Mouse (Mus musculus): ENCODE measurements at regions not wholly inside any gene's neighbourhood (a gene's known extent, or its start where the extent isn't known, plus 50 kb on each side); places are given as distances from the start of the nearest gene placed in this dataset.

DNA sequence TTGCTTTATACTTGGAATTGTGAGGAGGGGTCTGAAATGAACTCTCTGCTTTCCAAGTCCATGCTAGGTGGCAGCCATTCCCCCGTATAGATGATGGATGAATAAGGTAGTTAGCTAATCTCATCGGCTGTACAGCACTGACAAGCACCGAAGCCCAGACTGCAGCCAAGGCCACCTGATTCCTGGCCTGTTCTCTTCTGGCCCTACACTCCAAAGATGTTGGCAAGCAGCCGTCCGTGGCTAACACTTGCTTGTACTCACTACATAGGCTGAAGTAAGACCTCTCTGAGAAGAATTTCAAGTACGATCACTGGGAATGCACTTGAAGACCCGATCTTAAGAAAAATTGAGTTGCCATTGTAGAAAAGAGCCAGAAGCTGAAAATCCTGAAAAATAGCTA is 427.2 kb upstream of the Gcfc2 start:
- H3K4me1 ChIP-seq (ENCODE audit: control insufficient read depth, insufficient read depth, low read length), result no peaks in the 10 kb centered on the region
- no peak overlapping the region for H3K4me3 ChIP-seq (ENCODE audit: low read length)
- no peak for ATAC-seq (ENCODE audit: low FRiP score, low TSS enrichment)
- H3K4me2 ChIP-seq (replicated peaks; ENCODE audit: low read depth, low read length), result no peak overlapping the region
- no peaks in the 10 kb centered on the region for H3K9me3 ChIP-seq (ENCODE audit: control insufficient read depth, low read length)
- 94% methylated on average over 7 of the region's 7 CpGs for WGBS
- H3K27me3 ChIP-seq (ENCODE audit: control insufficient read depth, insufficient read depth, low read length), result no peaks in the 10 kb centered on the region
- H3K27ac ChIP-seq (ENCODE audit: low read depth, low read length), result no peak overlapping the region
- no peak overlapping the region for H3K9ac ChIP-seq (ENCODE audit: low read depth, low read length)
- no peaks in the 10 kb centered on the region for H3K36me3 ChIP-seq (ENCODE audit: control insufficient read depth, insufficient read depth, low read length)

DNA sequence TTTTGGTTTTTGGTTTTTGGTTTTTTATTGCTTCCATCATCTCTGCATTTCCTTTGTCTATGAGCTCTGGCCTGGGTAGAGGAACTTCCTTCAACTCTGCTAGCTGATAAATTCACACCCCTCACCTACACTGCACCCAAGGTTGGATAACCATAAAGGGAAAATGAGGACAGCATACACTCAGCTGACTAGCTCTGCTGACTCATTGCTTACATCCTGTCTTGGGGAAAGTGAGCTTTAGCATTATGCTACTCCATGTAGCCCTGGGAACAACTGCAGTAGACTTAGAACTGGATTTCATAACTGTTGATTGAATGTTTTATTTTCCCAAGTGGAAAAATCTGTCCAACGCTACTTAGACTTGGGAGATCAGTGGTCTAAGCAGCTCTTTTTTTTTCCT is 406.3 kb upstream of the Gcfc2 start:
- H3K4me1 ChIP-seq (ENCODE audit: control insufficient read depth, insufficient read depth, low read length), result no peaks in the 10 kb centered on the region
- H3K27ac ChIP-seq (ENCODE audit: low read depth, low read length), result no peak overlapping the region
- no peak overlapping the region for H3K4me3 ChIP-seq (ENCODE audit: low read length)
- H3K27me3 ChIP-seq (ENCODE audit: control insufficient read depth, insufficient read depth, low read length), result no peaks in the 10 kb centered on the region
- no peak overlapping the region for H3K4me2 ChIP-seq (replicated peaks; ENCODE audit: low read depth, low read length)
- no peaks in the 10 kb centered on the region for H3K36me3 ChIP-seq (ENCODE audit: control insufficient read depth, insufficient read depth, low read length)
- WGBS, result 79% methylated on average over 1 of the region's 1 CpGs
- ATAC-seq (ENCODE audit: low FRiP score, low TSS enrichment), result no peak
- no peaks in the 10 kb centered on the region for H3K9me3 ChIP-seq (ENCODE audit: control insufficient read depth, low read length)
- no peak overlapping the region for H3K9ac ChIP-seq (ENCODE audit: low read depth, low read length)

GRCm38 (mm10) chr6:81562260-81562659 is 361.2 kb upstream of the Gcfc2 start:
- no peak overlapping the region for H3K9ac ChIP-seq (ENCODE audit: low read depth, low read length)
- no peaks in the 10 kb centered on the region for H3K36me3 ChIP-seq (ENCODE audit: control insufficient read depth, insufficient read depth, low read length)
- no peak overlapping the region for H3K27ac ChIP-seq (ENCODE audit: low read depth, low read length)
- no peaks in the 10 kb centered on the region for H3K9me3 ChIP-seq (ENCODE audit: control insufficient read depth, low read length)
- H3K4me1 ChIP-seq (ENCODE audit: control insufficient read depth, insufficient read depth, low read length), result no peaks in the 10 kb centered on the region
- H3K27me3 ChIP-seq (ENCODE audit: control insufficient read depth, insufficient read depth, low read length), result no peaks in the 10 kb centered on the region
- ATAC-seq (ENCODE audit: low FRiP score, low TSS enrichment), result no peak
- no peak overlapping the region for H3K4me3 ChIP-seq (ENCODE audit: low read length)
- 62% methylated on average over 2 of the region's 2 CpGs for WGBS
- no peak overlapping the region for H3K4me2 ChIP-seq (replicated peaks; ENCODE audit: low read depth, low read length)

DNA sequence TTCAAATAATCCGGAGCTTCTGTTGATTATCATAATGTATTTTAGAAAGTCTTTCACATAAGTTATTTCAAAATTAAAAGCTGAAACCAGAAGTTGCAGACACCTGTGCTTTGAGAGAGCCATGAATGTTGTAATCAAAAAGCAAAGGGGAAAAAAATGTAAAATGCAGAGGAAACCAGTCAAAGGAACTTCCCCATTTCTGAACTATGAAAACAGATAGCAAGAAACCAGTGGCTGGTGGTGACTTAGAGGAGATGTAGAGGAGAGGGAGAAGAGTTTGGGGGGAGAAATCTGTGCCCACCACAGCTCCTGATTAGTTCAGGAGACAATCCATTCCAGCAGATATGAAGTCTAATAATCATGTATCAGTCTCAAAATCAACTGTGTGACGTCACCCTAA is 360.3 kb upstream of the Gcfc2 start:
- Histone ChIP-seq H3K36me3 (ENCODE audit: control insufficient read depth, insufficient read depth, low read length) (no peaks in the 10 kb centered on the region), H3K9ac (ENCODE audit: low read depth, low read length) (no peak overlapping the region), H3K27ac (ENCODE audit: low read depth, low read length) (no peak overlapping the region), H3K4me3 (ENCODE audit: low read length) (no peak overlapping the region), H3K4me1 (ENCODE audit: control insufficient read depth, insufficient read depth, low read length) (no peaks in the 10 kb centered on the region), H3K9me3 (ENCODE audit: control insufficient read depth, low read length) (no peaks in the 10 kb centered on the region), H3K27me3 (ENCODE audit: control insufficient read depth, insufficient read depth, low read length) (no peaks in the 10 kb centered on the region), H3K4me2 (replicated peaks; ENCODE audit: low read depth, low read length) (no peak overlapping the region)
- no peak for ATAC-seq (ENCODE audit: low FRiP score, low TSS enrichment)
- WGBS, result 86% methylated on average over 2 of the region's 2 CpGs

DNA sequence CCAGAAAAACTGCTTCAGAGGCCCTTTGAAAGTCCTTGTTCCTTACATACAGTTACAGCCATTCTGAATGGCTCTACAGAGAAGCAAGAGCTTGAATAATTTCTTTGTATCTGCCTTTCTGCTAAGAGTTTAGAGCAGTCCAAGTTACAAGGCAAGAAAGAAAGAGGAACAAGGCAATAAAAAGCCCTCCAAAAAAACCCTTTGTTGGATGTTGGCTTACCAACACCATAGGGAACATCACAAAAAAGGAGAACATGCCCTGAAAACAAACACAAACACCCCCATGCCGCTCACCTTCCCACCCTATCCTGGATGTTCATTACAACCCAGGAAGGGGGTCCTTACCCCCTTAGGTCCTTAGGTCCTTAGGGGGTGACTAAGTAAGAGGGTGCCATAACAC is 359.2 kb upstream of the Gcfc2 start:
- H3K36me3 ChIP-seq (ENCODE audit: control insufficient read depth, insufficient read depth, low read length), result no peaks in the 10 kb centered on the region
- no peak for ATAC-seq (ENCODE audit: low FRiP score, low TSS enrichment)

DNA sequence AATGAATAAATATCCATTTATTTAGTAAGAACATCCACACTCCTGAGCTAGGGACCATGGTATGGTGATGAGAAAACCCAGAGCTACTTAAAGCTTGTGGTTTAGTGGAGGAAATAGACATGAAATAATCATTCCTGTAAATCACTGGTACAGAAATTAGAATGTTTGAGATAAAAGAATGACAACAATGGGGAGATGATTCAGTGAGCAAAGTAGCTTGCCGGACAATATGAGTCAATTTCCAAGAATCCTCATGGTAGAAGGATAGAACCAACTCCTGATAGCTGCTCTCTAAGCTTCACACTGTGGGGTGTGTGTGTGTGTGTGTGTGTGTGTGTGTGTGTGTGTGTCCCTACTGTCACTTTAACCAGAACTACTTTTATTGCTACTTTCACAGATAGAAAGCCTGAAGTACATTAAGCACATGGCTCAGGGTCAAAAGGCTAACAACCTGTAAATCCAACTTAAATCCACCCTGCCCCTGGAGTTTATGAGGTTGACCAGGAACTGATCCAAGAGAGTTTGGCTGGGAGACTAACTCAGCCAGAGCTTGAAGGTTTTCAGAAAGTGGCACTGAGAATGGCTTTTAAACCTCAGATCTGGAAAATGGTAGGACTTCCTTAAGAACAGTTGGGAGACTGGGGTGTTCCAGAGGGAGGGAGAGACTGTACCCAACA is 336.9 kb upstream of the Gcfc2 start:
- Histone ChIP-seq H3K36me3 (ENCODE audit: control insufficient read depth, insufficient read depth, low read length) (no peaks in the 10 kb centered on the region), H3K4me1 (ENCODE audit: control insufficient read depth, insufficient read depth, low read length) (no peaks in the 10 kb centered on the region), H3K27me3 (ENCODE audit: control insufficient read depth, insufficient read depth, low read length) (no peaks in the 10 kb centered on the region), H3K4me3 (ENCODE audit: low read length) (no peak overlapping the region), H3K9ac (ENCODE audit: low read depth, low read length) (no peak overlapping the region), H3K4me2 (replicated peaks; ENCODE audit: low read depth, low read length) (no peak overlapping the region), H3K9me3 (ENCODE audit: control insufficient read depth, low read length) (no peaks in the 10 kb centered on the region), H3K27ac (ENCODE audit: low read depth, low read length) (no peak overlapping the region)
- no peak for ATAC-seq (ENCODE audit: low FRiP score, low TSS enrichment)
- WGBS, result 83% methylated on average over 1 of the region's 1 CpGs

More for the DNA sequence above, 359.2 kb upstream of the Gcfc2 start:
- Histone ChIP-seq H3K9me3 (ENCODE audit: control insufficient read depth, low read length) (no peaks in the 10 kb centered on the region), H3K4me2 (replicated peaks; ENCODE audit: low read depth, low read length) (no peak overlapping the region), H3K9ac (ENCODE audit: low read depth, low read length) (no peak overlapping the region), H3K27me3 (ENCODE audit: control insufficient read depth, insufficient read depth, low read length) (no peaks in the 10 kb centered on the region), H3K4me3 (ENCODE audit: low read length) (no peak overlapping the region), H3K4me1 (ENCODE audit: control insufficient read depth, insufficient read depth, low read length) (no peaks in the 10 kb centered on the region), H3K27ac (ENCODE audit: low read depth, low read length) (no peak overlapping the region)
- 96% methylated on average over 1 of the region's 1 CpGs for WGBS

DNA sequence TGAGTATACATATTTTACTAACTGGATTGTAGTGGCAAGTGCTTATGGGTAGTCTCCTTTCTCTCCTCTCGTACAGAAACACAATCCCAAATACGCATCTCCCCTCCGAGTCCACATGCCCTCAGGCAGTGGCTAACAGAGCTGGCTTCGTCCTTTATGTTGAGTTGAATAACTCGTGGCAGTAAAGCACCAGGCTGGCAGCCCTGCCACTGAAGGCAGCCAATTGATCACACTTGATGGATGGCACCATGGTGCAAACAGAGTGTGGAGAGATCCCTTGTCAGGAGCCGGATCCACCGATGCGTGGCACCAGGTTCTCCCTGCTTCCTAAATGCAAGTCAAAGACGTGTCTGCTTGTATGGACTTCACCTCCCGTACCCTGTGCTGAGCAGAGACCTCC is 333.7 kb upstream of the Gcfc2 start:
- Histone ChIP-seq H3K27me3 (ENCODE audit: control insufficient read depth, insufficient read depth, low read length) (no peaks in the 10 kb centered on the region), H3K9ac (ENCODE audit: low read depth, low read length) (no peak overlapping the region), H3K36me3 (ENCODE audit: control insufficient read depth, insufficient read depth, low read length) (no peaks in the 10 kb centered on the region), H3K9me3 (ENCODE audit: control insufficient read depth, low read length) (no peaks in the 10 kb centered on the region), H3K4me2 (replicated peaks; ENCODE audit: low read depth, low read length) (no peak overlapping the region), H3K27ac (ENCODE audit: low read depth, low read length) (no peak overlapping the region), H3K4me3 (ENCODE audit: low read length) (no peak overlapping the region), H3K4me1 (ENCODE audit: control insufficient read depth, insufficient read depth, low read length) (no peaks in the 10 kb centered on the region)
- WGBS, result 66% methylated on average over 10 of the region's 10 CpGs
- no peak for ATAC-seq (ENCODE audit: low FRiP score, low TSS enrichment)

GRCm38 (mm10) chr6:81595926-81596325 is 327.5 kb upstream of the Gcfc2 start:
- WGBS, result 86% methylated on average over 2 of the region's 2 CpGs
- H3K4me2 ChIP-seq (replicated peaks; ENCODE audit: low read depth, low read length), result no peak overlapping the region
- H3K36me3 ChIP-seq (ENCODE audit: control insufficient read depth, insufficient read depth, low read length), result no peaks in the 10 kb centered on the region
- no peak overlapping the region for H3K27ac ChIP-seq (ENCODE audit: low read depth, low read length)
- H3K9me3 ChIP-seq (ENCODE audit: control insufficient read depth, low read length), result no peaks in the 10 kb centered on the region
- no peaks in the 10 kb centered on the region for H3K27me3 ChIP-seq (ENCODE audit: control insufficient read depth, insufficient read depth, low read length)
- no peak overlapping the region for H3K4me3 ChIP-seq (ENCODE audit: low read length)
- H3K4me1 ChIP-seq (ENCODE audit: control insufficient read depth, insufficient read depth, low read length), result no peaks in the 10 kb centered on the region
- H3K9ac ChIP-seq (ENCODE audit: low read depth, low read length), result no peak overlapping the region
- ATAC-seq (ENCODE audit: low FRiP score, low TSS enrichment), result no peak

DNA sequence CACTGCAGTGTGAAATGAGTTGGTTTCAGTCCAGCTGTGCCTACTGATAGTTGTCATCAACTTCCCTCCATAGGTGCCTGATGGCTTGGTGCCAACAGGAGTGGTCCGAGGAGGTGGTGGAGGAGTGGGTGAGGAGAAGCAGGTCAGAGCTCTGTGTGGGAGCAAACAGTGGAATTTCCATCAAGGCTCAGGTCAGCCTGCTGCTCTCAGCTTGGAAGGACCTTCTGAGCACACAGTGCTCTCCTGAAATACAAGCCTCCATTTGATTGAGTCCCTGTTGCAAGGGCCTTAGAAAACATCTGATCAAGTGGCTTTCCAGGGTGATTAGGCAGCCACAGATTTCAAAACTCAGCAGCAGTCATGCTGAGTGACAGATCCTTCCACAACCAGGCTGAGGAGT is 314.8 kb upstream of the Gcfc2 start:
- no peaks in the 10 kb centered on the region for H3K27me3 ChIP-seq (ENCODE audit: control insufficient read depth, insufficient read depth, low read length)
- no peak for ATAC-seq (ENCODE audit: low FRiP score, low TSS enrichment)
- H3K4me2 ChIP-seq (replicated peaks; ENCODE audit: low read depth, low read length), result no peak overlapping the region
- no peaks in the 10 kb centered on the region for H3K4me1 ChIP-seq (ENCODE audit: control insufficient read depth, insufficient read depth, low read length)
- H3K9me3 ChIP-seq (ENCODE audit: control insufficient read depth, low read length), result no peaks in the 10 kb centered on the region
- H3K9ac ChIP-seq (ENCODE audit: low read depth, low read length), result no peak overlapping the region
- H3K27ac ChIP-seq (ENCODE audit: low read depth, low read length), result no peak overlapping the region
- H3K36me3 ChIP-seq (ENCODE audit: control insufficient read depth, insufficient read depth, low read length), result no peaks in the 10 kb centered on the region
- no peak overlapping the region for H3K4me3 ChIP-seq (ENCODE audit: low read length)
- 54% methylated on average over 1 of the region's 1 CpGs for WGBS
